ENCODE assay signal across 18 mouse cellular contexts in the genomic region with DNA sequence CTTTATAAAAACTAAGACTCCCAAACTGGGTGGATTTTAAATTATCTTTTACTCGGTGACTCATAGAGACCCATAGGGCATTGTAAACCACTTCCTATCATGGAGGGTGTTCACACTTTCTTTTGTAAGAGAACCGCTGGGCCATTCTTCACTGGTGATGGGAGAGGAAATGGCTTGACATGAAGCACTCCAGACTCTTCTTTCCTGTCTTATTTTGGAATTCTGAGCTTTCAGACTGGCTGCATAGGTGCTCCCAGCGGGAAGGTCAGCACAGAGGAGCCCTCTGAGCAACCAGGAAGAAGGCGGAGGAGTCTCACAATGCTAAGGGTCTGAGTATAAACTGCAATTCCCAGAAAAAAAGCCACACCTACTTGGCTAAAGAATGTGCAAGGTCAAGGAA. TPM values are rescaled to one million over a fixed set of nuclear protein-coding genes. Genes with fewer than 3 reads are reported as not detected.
A peak's percentile ranks its signal among the peaks of the same experiment; 100 is the strongest.
DNase-seq lines count a peak whose midpoint lies in the region; ATAC-seq and TF ChIP-seq lines count a peak whose summit lies in the region.
"Had no signal": no experiment of that assay in that cellular context is flagged by ENCODE, and none has a peak within 500 bp of the region (broad histone marks: within the 10 kb centered on the region; RNA-seq: fewer than 3 reads in every experiment).

No protein-coding gene starts in this region.

- 49% methylated on average over 4 of the region's 4 CpGs for WGBS in heart, embryonic 16.5 days
- 44% methylated on average over 4 of the region's 4 CpGs for WGBS in heart, embryonic 10.5 days
- WGBS in spleen, adult 2 months, result 65% methylated on average over 4 of the region's 4 CpGs
- 58% methylated on average over 4 of the region's 4 CpGs for WGBS in liver, postnatal 0 days (ENCODE audit: insufficient replicate concordance)

- 0 out of 2 replicates have a peak, but pooled peaks cover 2% of the 10 kb centered on the region for H3K27me3 ChIP-seq in heart, embryonic 16.5 days (ENCODE audit: control insufficient read depth, insufficient read depth, low read length)
- H3K27me3 ChIP-seq in heart, embryonic 10.5 days (ENCODE audit: insufficient read depth, poor library complexity, severe bottlenecking), result peaks cover 20% of the 10 kb centered on the region; the same call in 1 of the 2 replicates
- no peaks in the 10 kb centered on the region for H3K27me3 ChIP-seq in spleen, adult 2 months (ENCODE audit: control insufficient read depth, insufficient read depth, low read length)
- no peaks in the 10 kb centered on the region for H3K27me3 ChIP-seq in liver, postnatal 0 days (ENCODE audit: insufficient read depth, low read length)
- H3K27me3 ChIP-seq: liver, embryonic 13.5 days had no signal

- no peak for TF ChIP-seq EP300 in liver, postnatal 0 days (IDR thresholded peaks at IDR 0.05; ENCODE audit: low read depth)

- H3K9ac ChIP-seq in heart, embryonic 16.5 days (ENCODE audit: low read length), result no peak overlapping the region
- H3K9ac ChIP-seq in liver, postnatal 0 days (replicated peaks), result no peak overlapping the region
- H3K9ac ChIP-seq: forebrain, postnatal 0 days; hindbrain, embryonic 12.5 days; limb, embryonic 12.5 days; liver, embryonic 13.5 days; stomach, embryonic 15.5 days had no signal

- TF ChIP-seq CTCF in spleen, adult 2 months (IDR thresholded peaks at IDR 0.05; ENCODE audit: extremely low read depth, insufficient read depth, insufficient read length, insufficient replicate concordance), result no peak
- TF ChIP-seq CTCF in liver, postnatal 0 days (IDR thresholded peaks at IDR 0.05; ENCODE audit: low read depth), result no peak

- peaks cover 2% of the 10 kb centered on the region; the same call in 1 of the 2 replicates for H3K4me1 ChIP-seq in heart, embryonic 16.5 days (ENCODE audit: control insufficient read depth, insufficient read depth, low read length)
- no peaks in the 10 kb centered on the region for H3K4me1 ChIP-seq in heart, embryonic 10.5 days
- 0 out of 2 replicates have a peak, but pooled peaks cover 1% of the 10 kb centered on the region for H3K4me1 ChIP-seq in spleen, adult 2 months (ENCODE audit: control insufficient read depth, insufficient read depth, insufficient read length)
- H3K4me1 ChIP-seq in brown adipose tissue, adult 24 weeks (ENCODE audit: control insufficient read depth, insufficient read depth, insufficient read length, low read length), result peaks cover 4% of the 10 kb centered on the region; the same call in 1 of the 2 replicates
- no peaks in the 10 kb centered on the region for H3K4me1 ChIP-seq in liver, postnatal 0 days (ENCODE audit: insufficient read depth)
- H3K4me1 ChIP-seq: hindbrain, embryonic 12.5 days; limb, embryonic 12.5 days; liver, embryonic 13.5 days; stomach, embryonic 15.5 days had no signal

- H3K4me2 ChIP-seq in heart, embryonic 16.5 days (ENCODE audit: low read depth, low read length), result no peak overlapping the region
- H3K4me2 ChIP-seq in liver, postnatal 0 days (ENCODE audit: low read depth, low read length), result no peak overlapping the region
- H3K4me2 ChIP-seq: hindbrain, embryonic 12.5 days; limb, embryonic 12.5 days; liver, embryonic 13.5 days; stomach, embryonic 15.5 days had no signal

- no peaks in the 10 kb centered on the region for H3K36me3 ChIP-seq in heart, embryonic 16.5 days (ENCODE audit: control insufficient read depth, insufficient read depth)
- H3K36me3 ChIP-seq in heart, embryonic 10.5 days, result no peaks in the 10 kb centered on the region
- H3K36me3 ChIP-seq in spleen, adult 2 months (ENCODE audit: control insufficient read depth, insufficient read depth, low read length), result no peaks in the 10 kb centered on the region
- H3K36me3 ChIP-seq in liver, postnatal 0 days (replicated peaks; ENCODE audit: insufficient read depth, low read length), result no peaks in the 10 kb centered on the region
- H3K36me3 ChIP-seq: hindbrain, embryonic 12.5 days; limb, embryonic 12.5 days; liver, embryonic 13.5 days; stomach, embryonic 15.5 days had no signal

- H3K9me3 ChIP-seq in heart, embryonic 16.5 days (replicated peaks; ENCODE audit: control insufficient read depth, low read length), result no peaks in the 10 kb centered on the region
- H3K9me3 ChIP-seq in heart, embryonic 10.5 days, result no peaks in the 10 kb centered on the region
- no peaks in the 10 kb centered on the region for H3K9me3 ChIP-seq in liver, postnatal 0 days (ENCODE audit: low read length)
- H3K9me3 ChIP-seq: hindbrain, embryonic 12.5 days; limb, embryonic 12.5 days; liver, embryonic 13.5 days; stomach, embryonic 15.5 days had no signal

- no peak overlapping the region for H3K4me3 ChIP-seq in heart, embryonic 16.5 days (ENCODE audit: low read length)
- H3K4me3 ChIP-seq in heart, embryonic 10.5 days, result no peak overlapping the region
- no peak overlapping the region for H3K4me3 ChIP-seq in spleen, adult 2 months (ENCODE audit: extremely low read depth, insufficient read depth, insufficient read length)
- H3K4me3 ChIP-seq in brown adipose tissue, adult 24 weeks (ENCODE audit: insufficient read depth, low read depth, low read length), result no peak overlapping the region
- no peak overlapping the region for H3K4me3 ChIP-seq in liver, postnatal 0 days (ENCODE audit: low read depth, low read length)
- H3K4me3 ChIP-seq: hindbrain, embryonic 12.5 days; limb, embryonic 12.5 days; liver, embryonic 13.5 days; stomach, embryonic 15.5 days had no signal

- no peak for DNase-seq in heart, embryonic 10.5 days (ENCODE audit: low spot score)
- no peak for DNase-seq in spleen, adult 2 months (ENCODE audit: low read depth in 1 of 2, low spot score in 2 of 2)
- no peak for DNase-seq in spleen, postnatal 14 days (ENCODE audit: low spot score in 2 of 2)
- DNase-seq in adrenal gland, adult 8-10 months, result no peak
- no peak for DNase-seq in liver, postnatal 0 days
- no peak for DNase-seq in urinary bladder, postnatal 14 days (ENCODE audit: low spot score)
- DNase-seq: B cell, adult 2 months; cerebellum, adult 8-10 months; forebrain, postnatal 0 days; heart, postnatal 10 days; liver, embryonic 13.5 days; thymus, postnatal 14 days had no signal

- ATAC-seq in heart, embryonic 16.5 days (replicated peaks; ENCODE audit: extremely low read depth, insufficient read depth, low FRiP score), result 0 out of 2 replicates have a peak, but pooled peaks have one; percentile 18
- no peak for ATAC-seq in liver, postnatal 0 days
- ATAC-seq: forebrain, postnatal 0 days; intestine, postnatal 0 days had no signal

- H3K27ac ChIP-seq in heart, embryonic 16.5 days (ENCODE audit: low read length), result no peak overlapping the region
- H3K27ac ChIP-seq in heart, embryonic 10.5 days, result no peak overlapping the region
- H3K27ac ChIP-seq in spleen, adult 2 months (ENCODE audit: insufficient read depth, low read length), result peak overlapping the region; percentile 29; the same call in 1 of the 2 replicates
- H3K27ac ChIP-seq in brown adipose tissue, adult 24 weeks (replicated peaks; ENCODE audit: low read depth, low read length), result peak overlapping the region; percentile 52
- H3K27ac ChIP-seq in liver, postnatal 0 days (ENCODE audit: low read depth), result no peak overlapping the region
- H3K27ac ChIP-seq: hindbrain, embryonic 12.5 days; limb, embryonic 12.5 days; liver, embryonic 13.5 days; stomach, embryonic 15.5 days had no signal

- TF ChIP-seq POLR2A in spleen, adult 2 months (IDR thresholded peaks at IDR 0.05; ENCODE audit: low read depth, low read length), result no peak

RNA-seq across cellular contexts. Expression of a gene that starts 51.4 kb away (rescaled TPM):
- polyA plus RNA-seq in heart, embryonic 16.5 days (2015; fragmentation: Nextera tagmentation; extraction: Ambion mirVana), result 2,294 and 2,338 TPM in 2 replicates
- 1,947 and 1,991 TPM in 2 replicates for polyA plus RNA-seq in heart, embryonic 10.5 days (2016; fragmentation: Nextera tagmentation; extraction: Ambion mirVana)
- polyA plus RNA-seq in spleen, adult 2 months (2012; rRNA removed), result 327 and 363 TPM in 2 replicates
- 941 and 1,203 TPM in 2 replicates for polyA plus RNA-seq in brown adipose tissue, adult 24 weeks (2012; ENCODE audit: insufficient read depth, insufficient read length, missing spikeins)
- total RNA-seq in adrenal gland, adult 8-10 months (2022), result 100 to 1,000 TPM; 368 to 589 (median 495) TPM
- 1,722 and 1,837 TPM in 2 replicates for polyA plus RNA-seq in liver, postnatal 0 days (2015; fragmentation: Nextera tagmentation; extraction: Ambion mirVana)

Comparison
In these comparisons a context has a peak if more than half of its experiments do, and no peak if none do; other contexts are left out.
1. H3K27ac ChIP-seq: peak in spleen, adult 2 months (single experiment) and brown adipose tissue, adult 24 weeks (single experiment); none in heart, embryonic 16.5 days (single experiment), heart, embryonic 10.5 days (single experiment) and liver, postnatal 0 days (single experiment).